Mouse (Mus musculus): ENCODE data around the gene Kbtbd12.

DNA sequence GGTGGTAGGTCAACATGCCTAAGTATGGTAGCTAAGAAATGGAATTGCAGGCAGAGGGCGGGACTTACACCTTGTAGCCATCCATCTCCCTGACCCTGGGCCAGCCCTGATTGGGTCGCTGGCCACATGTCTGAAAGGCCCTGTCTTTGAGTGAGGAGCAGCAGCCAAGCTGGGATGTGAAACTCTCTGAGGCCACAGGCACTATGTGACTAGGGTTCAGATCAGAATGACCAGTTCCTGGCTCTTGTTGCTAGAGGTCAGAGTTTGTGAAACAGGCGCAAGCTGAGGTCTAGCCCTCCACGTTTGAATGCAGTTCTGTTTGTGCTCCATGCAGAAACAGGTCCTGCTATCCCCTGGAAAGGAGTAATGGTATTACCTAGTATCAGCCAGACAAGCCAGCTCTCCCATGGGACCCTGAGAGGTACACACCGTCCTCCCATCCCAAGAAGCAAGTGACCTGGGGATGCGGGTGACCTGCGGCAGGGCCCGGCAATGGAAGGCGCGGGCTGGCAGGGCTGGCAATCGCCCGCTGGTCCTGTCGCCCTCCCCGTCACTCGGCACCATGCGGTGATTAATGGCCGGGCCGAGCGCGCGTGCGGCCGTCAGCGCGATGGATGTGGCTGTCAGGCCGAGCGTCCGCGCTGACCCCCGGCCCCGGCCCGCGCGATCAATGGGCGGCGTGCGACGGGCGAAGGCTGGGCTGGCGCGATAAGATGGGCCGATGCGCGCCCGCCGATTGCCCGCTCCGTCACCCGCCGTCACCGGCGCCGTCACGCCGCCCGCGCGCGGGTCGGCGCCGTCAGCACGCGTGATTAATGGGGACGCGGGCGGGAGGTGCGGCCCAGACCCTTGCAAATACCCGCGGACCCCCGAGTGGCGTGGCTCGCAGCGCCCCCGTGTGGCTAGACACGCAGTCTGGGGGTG lies 138.0 kb downstream of the Kbtbd12 start:
- no peak for TF ChIP-seq CHD2 (IDR thresholded peaks at IDR 0.05; ENCODE audit: low read depth, low read length)
- TF ChIP-seq ZC3H11A (IDR thresholded peaks at IDR 0.05; ENCODE audit: borderline replicate concordance, low read depth, low read length): no peak
